Mouse (Mus musculus) spleen, adult 2 months (tissue): ENCODE measurements around the gene Rrp1b.

Experiments used
- CTCF ChIP-seq: fragments of 200-500 bp; IDR thresholded peaks from 2 replicates; pipeline ENCODE4 v1.5.1; 2011; ENCODE audit warnings: mild to moderate bottlenecking, inconsistent platforms; ENCODE audit not compliant: insufficient read depth, insufficient read length, insufficient replicate concordance; ENCODE audit errors: extremely low read depth
- POLR2A ChIP-seq: fragments of 200-500 bp; IDR thresholded peaks from 2 replicates; pipeline ENCODE4 v1.6.1; 2011; ENCODE audit warnings: low read depth, low read length, inconsistent platforms

GRCm38 (mm10) chr17:32106358-32106757, 70.5 kb downstream of the Rrp1b start:
- TF ChIP-seq CTCF (no peak), POLR2A (no peak)
